Mouse (Mus musculus) layer of hippocampus, adult 18-20 months (tissue): ENCODE measurements around the gene Rin2. TPM values are rescaled to one million over a fixed set of nuclear protein-coding genes. Genes with fewer than 3 reads are reported as not detected.
"Not testable (repeated sequence)": the region's sequence is repeated elsewhere in the genome, so short reads cannot be mapped to it uniquely, and the experiment has no call there.

Experiments used
- DNase-seq, 2 experiments: peaks; one replicate each; pipeline ENCODE4 v3.0.0; 2022; ENCODE audit warnings: low spot score in 2 of 2
- total RNA-seq, 2 experiments: library from RNA; stranded (reverse); gene quantifications; 2 replicates each; pipeline ENCODE4 v1.2.3; 2021

Rin2 gene
- total RNA-seq, 2 experiments from 2014 or later = 36.5 to 41.0 TPM

- peak in 1 of 2 experiments; percentile 40 for DNase-seq
Observed at GRCm38 (mm10) chr2:145884913-145885785, 210.1 kb downstream of the Rin2 start.

DNA sequence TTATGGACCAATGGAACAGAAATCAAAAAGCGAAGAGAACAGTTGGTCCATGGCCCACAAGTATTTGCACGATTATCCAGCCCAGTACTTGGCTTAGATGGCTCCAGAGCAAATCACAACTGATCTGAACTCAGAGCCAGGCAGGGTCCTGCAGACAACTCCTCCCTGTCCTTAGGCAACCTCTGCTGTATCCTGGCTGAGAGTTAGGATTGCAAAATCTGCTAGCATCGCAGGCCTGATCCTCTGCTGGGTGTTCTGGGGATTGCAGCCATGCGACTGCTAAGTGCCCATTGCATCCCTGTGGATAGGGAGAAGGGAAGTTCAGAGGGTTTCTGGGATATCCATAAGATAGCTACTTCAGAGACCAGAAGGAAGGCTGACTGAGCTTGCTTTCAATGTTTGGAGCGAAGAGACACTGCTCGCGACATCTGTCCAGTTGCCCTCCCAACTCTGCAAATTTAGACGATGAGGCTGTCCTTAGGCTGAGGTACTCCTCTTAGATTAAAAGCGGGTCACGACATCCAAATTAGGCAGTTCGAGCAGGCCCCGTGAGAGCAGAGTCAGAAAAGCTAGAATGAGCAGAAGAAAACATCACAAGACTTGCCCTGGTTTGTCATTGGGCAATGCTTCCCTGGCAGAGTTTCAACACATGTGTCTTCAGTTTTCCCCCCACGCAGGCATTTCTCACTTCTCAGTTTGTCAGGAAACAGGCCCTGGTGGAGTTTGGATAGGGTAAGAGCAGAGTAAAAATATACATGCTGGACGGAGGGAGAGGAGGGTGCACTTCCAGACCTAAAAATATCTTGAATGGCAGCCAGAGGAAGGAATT is 213.1 kb downstream of the Rin2 start:
- peak in 1 of 2 experiments; percentile 51 for DNase-seq

- DNase-seq = peak; percentile 50 to 70
Observed at GRCm38 (mm10) chr2:145888766-145889480, 213.9 kb downstream of the Rin2 start.

GRCm38 (mm10) chr2:145890571-145890970 is 215.6 kb downstream of the Rin2 start:
- no peak for DNase-seq

- DNase-seq = no peak
Observed at GRCm38 (mm10) chr2:145893756-145894155, 218.7 kb downstream of the Rin2 start.

DNA sequence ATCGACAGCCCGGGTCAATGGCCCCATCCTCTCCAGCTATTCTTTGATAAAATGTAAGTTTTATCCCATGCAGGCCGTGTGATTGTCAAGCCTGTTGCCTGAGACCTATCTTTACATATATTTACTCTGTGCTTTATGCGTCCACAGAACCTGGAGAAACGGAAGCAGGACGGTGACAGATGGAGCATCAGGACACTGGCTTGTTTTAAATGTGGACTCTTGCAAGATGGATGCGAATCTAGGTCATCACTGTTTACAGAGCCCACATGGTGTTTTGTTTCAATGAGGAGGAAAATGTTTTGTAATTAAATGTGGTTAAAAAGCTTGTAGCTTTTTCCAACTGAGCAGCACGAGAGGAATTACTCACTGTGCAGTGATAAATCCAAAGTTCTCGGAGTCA is 223.1 kb downstream of the Rin2 start:
- no peak for DNase-seq

GRCm38 (mm10) chr2:145900318-145900717 is 225.3 kb downstream of the Rin2 start:
- DNase-seq = not testable (repeated sequence)

DNA sequence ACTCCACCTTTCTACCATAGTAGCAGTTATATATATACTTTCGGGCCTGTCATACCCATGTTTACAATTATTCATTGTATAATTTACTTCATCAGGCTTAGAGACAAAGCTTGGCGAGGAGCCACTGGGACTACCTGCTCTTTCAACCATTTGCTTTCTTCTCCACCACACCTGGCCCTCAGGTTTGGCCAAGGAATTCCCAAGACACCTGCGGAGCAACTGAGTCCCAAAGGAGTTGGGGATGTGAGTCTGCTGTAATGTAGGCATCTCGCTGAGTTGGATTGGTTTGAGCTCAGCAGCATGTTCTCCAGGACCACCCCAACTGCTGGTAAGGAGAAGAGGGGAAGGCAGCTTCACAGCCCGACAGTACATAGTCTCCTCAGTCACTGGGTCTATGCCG is 226.8 kb downstream of the Rin2 start, which contains the start of gene Naa20:
Gene Naa20 (plus strand): TSS at position 239 of the 400 bp plus-strand sequence.
- no peak for DNase-seq

GRCm38 (mm10) chr2:145903061-145903901 is 228.3 kb downstream of the Rin2 start:
- DNase-seq = peak; percentile 85 to 93

GRCm38 (mm10) chr2:145903983-145904616 is 229.1 kb downstream of the Rin2 start:
- DNase-seq = no peak

DNA sequence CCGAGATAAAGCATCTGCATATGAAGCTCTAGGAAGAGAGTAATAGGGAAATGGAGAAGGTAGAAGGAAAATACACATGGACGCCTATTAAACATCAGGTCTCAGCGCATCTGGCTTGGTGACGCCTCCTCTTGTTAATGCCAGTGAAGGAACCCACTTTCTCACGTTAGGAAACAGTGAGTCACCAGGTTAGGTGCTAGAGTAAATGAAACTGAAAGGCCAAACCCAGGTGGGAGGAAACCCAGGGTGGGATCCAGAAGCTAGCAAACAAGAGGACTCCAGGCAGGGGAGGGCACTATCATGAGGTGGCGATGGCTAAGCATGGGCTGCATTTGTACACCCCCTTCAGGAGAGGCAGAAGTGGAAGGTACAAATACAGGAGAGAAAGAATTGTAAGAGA is 230.1 kb downstream of the Rin2 start:
- no peak for DNase-seq

GRCm38 (mm10) chr2:145905884-145906283 is 230.9 kb downstream of the Rin2 start:
- DNase-seq = not testable (repeated sequence)

DNA sequence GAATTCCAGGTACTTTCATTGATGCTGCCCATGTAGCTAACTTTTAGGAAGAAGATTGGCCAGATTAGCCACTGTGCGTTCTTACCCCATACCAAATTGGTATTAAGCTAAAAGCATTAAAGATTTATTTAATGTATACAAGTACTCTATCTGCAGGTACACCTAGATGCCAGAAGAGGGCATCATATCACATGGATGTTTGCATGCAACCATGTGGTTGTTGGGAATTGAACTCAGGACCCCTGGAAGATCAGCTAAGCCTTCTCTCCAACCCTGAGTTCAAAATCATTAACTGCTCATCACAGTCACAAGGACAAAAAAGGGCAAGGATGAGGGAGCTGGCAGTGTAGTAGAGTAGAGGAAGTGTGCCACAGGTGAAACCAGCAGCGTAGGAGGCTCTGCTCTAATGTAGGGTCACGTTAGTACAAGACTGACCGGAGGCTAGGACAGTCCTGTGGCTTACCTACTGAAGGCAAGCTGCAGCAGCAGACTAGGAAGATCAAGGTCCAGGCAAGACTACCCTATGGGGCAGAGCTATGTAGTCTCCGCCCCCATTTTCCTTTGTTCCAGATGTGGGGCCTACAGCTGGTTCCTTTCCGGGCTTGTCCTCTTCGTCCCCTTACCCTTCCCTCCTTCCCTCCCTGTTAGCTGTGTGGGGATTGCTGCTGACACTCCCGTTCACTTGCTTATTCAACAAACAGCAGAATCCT is 246.1 kb downstream of the Rin2 start:
- no peak for DNase-seq

- peak; percentile 93 to 97 for DNase-seq
Observed at GRCm38 (mm10) chr2:145934339-145935231, 259.6 kb downstream of the Rin2 start, which contains the start of the genes Cfap61 and Crnkl1. Cfap61 (plus strand) TSS chr2:145934784. Crnkl1 (minus strand) TSS chr2:145935014.

DNA sequence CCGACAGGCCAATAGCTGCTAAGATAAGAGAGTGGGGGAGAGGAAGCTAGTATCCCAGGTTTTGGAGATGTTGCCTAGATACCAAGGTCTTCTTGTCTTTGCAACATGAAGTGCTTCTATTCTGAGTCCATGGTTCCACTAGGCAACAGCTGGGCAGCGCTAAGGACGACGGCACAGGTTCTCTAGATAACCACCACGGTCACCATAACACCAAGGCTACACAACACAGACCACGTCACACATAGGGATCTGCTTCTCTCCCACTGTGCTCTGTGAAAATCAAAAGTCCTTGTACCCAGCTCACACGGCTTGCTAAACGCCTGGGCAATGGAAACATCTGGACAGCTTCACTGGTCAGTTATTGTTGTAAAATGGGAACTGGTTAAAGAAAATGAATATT is 262.0 kb downstream of the Rin2 start:
- DNase-seq = no peak
